Mouse (Mus musculus) hindbrain, embryonic 14.5 days (tissue): ENCODE results near the gene P4ha3. TPM values are rescaled to one million over a fixed set of nuclear protein-coding genes. Genes with fewer than 3 reads are reported as not detected.

Experiments
- ATAC-seq: fragments of 200-750 bp; cut with Nextera tagmentation; 2 replicates; pipeline ENCODE4 v1.8.0; 2017; ENCODE audit warnings: moderate number of reproducible peaks, mild to moderate bottlenecking, moderate TSS enrichment, moderate library complexity; ENCODE audit not compliant: low FRiP score
- DNase-seq: peaks from one replicate; pipeline ENCODE4 v3.0.0-alpha.2; 2015; ENCODE audit warnings: low spot score
- H3K27ac ChIP-seq: fragments of 300-500 bp; sonication (generic); 2 replicates; pipeline ENCODE4 v1.5.1; 2014; ENCODE audit warnings: mild to moderate bottlenecking, moderate library complexity
- H3K27me3 ChIP-seq: fragments of 300-500 bp; sonication (generic); 2 replicates; pipeline ENCODE4 v1.6.1; 2014; ENCODE audit warnings: mild to moderate bottlenecking, low read length, mixed read lengths; ENCODE audit not compliant: control insufficient read depth, insufficient read depth
- H3K36me3 ChIP-seq: fragments of 300-500 bp; sonication (generic); replicated peaks from 2 replicates; pipeline ENCODE4 v1.6.1; 2014; ENCODE audit not compliant: control insufficient read depth, insufficient read depth
- H3K4me1 ChIP-seq: fragments of 300-500 bp; sonication (generic); replicated peaks from 2 replicates; pipeline ENCODE4 v1.6.1; 2014; ENCODE audit warnings: antibody characterized with exemption, low read length, mixed read lengths; ENCODE audit not compliant: control insufficient read depth, insufficient read depth
- H3K4me2 ChIP-seq: fragments of 300-500 bp; sonication (generic); replicated peaks from 2 replicates; pipeline ENCODE4 v1.6.1; 2014; ENCODE audit warnings: mild to moderate bottlenecking, moderate library complexity
- H3K4me3 ChIP-seq: fragments of 300-500 bp; sonication (generic); replicated peaks from 2 replicates; pipeline ENCODE4 v1.5.1; 2014; ENCODE audit warnings: mild to moderate bottlenecking, low read length
- H3K9ac ChIP-seq: fragments of 300-500 bp; sonication (generic); 2 replicates; pipeline ENCODE4 v1.6.1; 2014
- H3K9me3 ChIP-seq: fragments of 300-500 bp; sonication (generic); 2 replicates; pipeline ENCODE4 v1.6.1; 2016; ENCODE audit warnings: low read length; ENCODE audit not compliant: control insufficient read depth
- WGBS: fragments of 180-500 bp; shearing (Covaris S2); extraction: QIAGEN DNeasy Blood & Tissue Kit; methylation state at CpG from one replicate; pipeline ENCODE4 v1.1.7; 2014; 5-methylcytosine and 5-hydroxymethylcytosine counted together
- polyA plus RNA-seq: library from polyadenylated mRNA; unstranded; fragments of >200 nt; fragmentation: Nextera tagmentation; extraction: Ambion mirVana; gene quantifications from 2 replicates; pipeline ENCODE4 v1.2.1, GENCODE M21; 2014

P4ha3 gene
- polyA plus RNA-seq, 1 experiment from 2014 or later = 12.6 TPM

GRCm38 (mm10) chr7:100356324-100356723 lies 71.0 kb downstream of the P4ha3 start:
- H3K4me2 ChIP-seq = no peak overlapping the region
- 76% methylated on average over 5 of the region's 5 CpGs for WGBS
- no peak overlapping the region for H3K4me3 ChIP-seq

GRCm38 (mm10) chr7:100356768-100357167 lies 71.4 kb downstream of the P4ha3 start:
- ATAC-seq = no peak
- Histone ChIP-seq H3K36me3 (peaks cover 23% of the 10 kb centered on the region), H3K27me3 (no peaks in the 10 kb centered on the region), H3K9me3 (no peaks in the 10 kb centered on the region), H3K9ac (no peak overlapping the region), H3K4me2 (no peak overlapping the region), H3K4me1 (no peaks in the 10 kb centered on the region), H3K27ac (no peak overlapping the region), H3K4me3 (no peak overlapping the region)
- DNase-seq = no peak
- 98% methylated on average over 1 of the region's 1 CpGs for WGBS

More at GRCm38 (mm10) chr7:100356324-100356723, 71.0 kb downstream of the P4ha3 start:
- no peak overlapping the region for H3K27ac ChIP-seq
- no peak for DNase-seq
- H3K9me3 ChIP-seq = no peaks in the 10 kb centered on the region
- H3K27me3 ChIP-seq = no peaks in the 10 kb centered on the region
- no peak for ATAC-seq
- H3K36me3 ChIP-seq = peaks cover 26% of the 10 kb centered on the region
- H3K9ac ChIP-seq = no peak overlapping the region
- no peaks in the 10 kb centered on the region for H3K4me1 ChIP-seq

- H3K27ac ChIP-seq = no peak overlapping the region
- no peak for ATAC-seq
Measured at GRCm38 (mm10) chr7:100357856-100358255, 72.5 kb downstream of the P4ha3 start.

GRCm38 (mm10) chr7:100363162-100363561 lies 77.8 kb downstream of the P4ha3 start:
- WGBS = 87% methylated on average over 2 of the region's 2 CpGs
- Histone ChIP-seq H3K4me3 (no peak overlapping the region), H3K4me2 (no peak overlapping the region), H3K36me3 (peaks cover 18% of the 10 kb centered on the region; the same call in 1 of the 2 replicates), H3K4me1 (no peaks in the 10 kb centered on the region; the same call in 1 of the 2 replicates), H3K27ac (no peak overlapping the region), H3K9me3 (no peaks in the 10 kb centered on the region), H3K9ac (no peak overlapping the region), H3K27me3 (no peaks in the 10 kb centered on the region)
- ATAC-seq (no peak), DNase-seq (no peak)

More at GRCm38 (mm10) chr7:100357856-100358255, 72.5 kb downstream of the P4ha3 start:
- Histone ChIP-seq H3K27me3 (no peaks in the 10 kb centered on the region), H3K9ac (no peak overlapping the region), H3K4me3 (no peak overlapping the region), H3K4me1 (no peaks in the 10 kb centered on the region), H3K9me3 (no peaks in the 10 kb centered on the region), H3K4me2 (no peak overlapping the region), H3K36me3 (peaks cover 19% of the 10 kb centered on the region)
- DNase-seq = no peak

- H3K36me3 ChIP-seq = peaks cover 22% of the 10 kb centered on the region
- H3K4me3 ChIP-seq = no peak overlapping the region
- no peaks in the 10 kb centered on the region for H3K27me3 ChIP-seq
- WGBS = 59% methylated on average over 6 of the region's 6 CpGs
- ATAC-seq = no peak
- no peak overlapping the region for H3K27ac ChIP-seq
- no peak overlapping the region for H3K4me2 ChIP-seq
- H3K4me1 ChIP-seq = peaks cover 13% of the 10 kb centered on the region
- no peak for DNase-seq
- no peaks in the 10 kb centered on the region for H3K9me3 ChIP-seq
- H3K9ac ChIP-seq = no peak overlapping the region
Measured at GRCm38 (mm10) chr7:100364888-100365287, 79.6 kb downstream of the P4ha3 start.

Other genes with a start within 250 kb of the P4ha3 start
- 43.1 and 45.8 TPM in 2 replicates for gene Pold3, start 164.0 kb upstream of the P4ha3 start, polyA plus RNA-seq
- 19.2 and 20.2 TPM in 2 replicates for gene Lipt2, start 126.2 kb upstream of the P4ha3 start, polyA plus RNA-seq
- 0.30 and 0.50 TPM in 2 replicates for gene Kcne3, start 109.0 kb upstream of the P4ha3 start, polyA plus RNA-seq
- gene Pgm2l1, start 58.1 kb upstream of the P4ha3 start, polyA plus RNA-seq = 29.0 and 29.1 TPM in 2 replicates
- gene C2cd3, start 86.7 kb downstream of the P4ha3 start, polyA plus RNA-seq = 20.5 and 21.3 TPM in 2 replicates
- 155 and 162 TPM in 2 replicates for gene Ppme1, start 86.8 kb downstream of the P4ha3 start, polyA plus RNA-seq
- not detected in 2 replicates for gene Ucp3, start 187.5 kb downstream of the P4ha3 start, polyA plus RNA-seq
- 73.5 and 77.2 TPM in 2 replicates for gene Ucp2, start 207.8 kb downstream of the P4ha3 start, polyA plus RNA-seq
- gene Dnajb13, start 229.4 kb downstream of the P4ha3 start, polyA plus RNA-seq = 6.6 and 10.8 TPM in 2 replicates